Mouse (Mus musculus) hindbrain, embryonic 16.5 days (tissue): ENCODE data around the gene Olfr9. TPM values are rescaled to one million over a fixed set of nuclear protein-coding genes. Genes with fewer than 3 reads are reported as not detected.
"Not testable (repeated sequence)": the region's sequence is repeated elsewhere in the genome, so short reads cannot be mapped to it uniquely, and the experiment has no call there.

Experiments used
- ATAC-seq: fragments of 200-750 bp; cut with Nextera tagmentation; 2 replicates; pipeline ENCODE4 v1.8.0; 2017; ENCODE audit warnings: moderate TSS enrichment, moderate library complexity
- H3K27ac ChIP-seq: fragments of 300-500 bp; sonication (generic); 2 replicates; pipeline ENCODE4 v1.5.1; 2014; ENCODE audit warnings: low read depth, mild to moderate bottlenecking, control low read depth, low read length, moderate library complexity
- H3K27me3 ChIP-seq: fragments of 300-500 bp; sonication (generic); replicated peaks from 2 replicates; pipeline ENCODE4 v1.6.1; 2014; ENCODE audit warnings: low read length; ENCODE audit not compliant: control insufficient read depth, insufficient read depth
- H3K36me3 ChIP-seq: fragments of 300-500 bp; sonication (generic); 2 replicates; pipeline ENCODE4 v1.6.1; 2014; ENCODE audit warnings: mild to moderate bottlenecking, low read length, moderate library complexity, mixed read lengths; ENCODE audit not compliant: control insufficient read depth, insufficient read depth
- H3K4me1 ChIP-seq: fragments of 300-500 bp; sonication (generic); 2 replicates; pipeline ENCODE4 v1.6.1; 2014; ENCODE audit warnings: low read depth, low read length; ENCODE audit not compliant: control insufficient read depth, insufficient read depth
- H3K4me2 ChIP-seq: fragments of 300-500 bp; sonication (generic); 2 replicates; pipeline ENCODE4 v1.6.1; 2014; ENCODE audit warnings: mild to moderate bottlenecking, low read length, control low read depth, moderate library complexity
- H3K4me3 ChIP-seq: fragments of 300-500 bp; sonication (generic); 2 replicates; pipeline ENCODE4 v1.5.1; 2014; ENCODE audit warnings: mild to moderate bottlenecking, low read length, control low read depth, moderate library complexity
- H3K9ac ChIP-seq: fragments of 300-500 bp; sonication (generic); 2 replicates; pipeline ENCODE4 v1.6.1; 2014; ENCODE audit warnings: low read depth, mild to moderate bottlenecking, control low read depth, low read length, moderate library complexity
- H3K9me3 ChIP-seq: fragments of 300-500 bp; sonication (generic); 2 replicates; pipeline ENCODE4 v1.6.1; 2014; ENCODE audit warnings: mild to moderate bottlenecking, low read length, moderate library complexity; ENCODE audit not compliant: control insufficient read depth
- WGBS: fragments of 180-500 bp; shearing (Covaris S2); extraction: QIAGEN DNeasy Blood & Tissue Kit; methylation state at CpG from one replicate; pipeline ENCODE4 v1.1.7; 2014; 5-methylcytosine and 5-hydroxymethylcytosine counted together
- polyA plus RNA-seq: library from polyadenylated mRNA; unstranded; fragments of >200 nt; fragmentation: Nextera tagmentation; extraction: Ambion mirVana; gene quantifications from 2 replicates; pipeline ENCODE4 v1.2.1, GENCODE M21; 2015

Olfr9 gene
- polyA plus RNA-seq, 1 experiment from 2014 or later = not detected

- Histone ChIP-seq H3K27me3 (no peaks in the 10 kb centered on the region), H3K36me3 (no peaks in the 10 kb centered on the region), H3K4me1 (no peaks in the 10 kb centered on the region), H3K9me3 (no peaks in the 10 kb centered on the region), H3K4me2 (no peak overlapping the region), H3K27ac (no peak overlapping the region), H3K9ac (no peak overlapping the region), H3K4me3 (no peak overlapping the region)
- WGBS = 87% methylated on average over 6 of the region's 6 CpGs
- no peak for ATAC-seq
Observed at GRCm38 (mm10) chr10:128965871-128966270, 23.4 kb upstream of the Olfr9 start.

- H3K4me3 ChIP-seq = no peak overlapping the region
- H3K4me1 ChIP-seq = no peaks in the 10 kb centered on the region
- WGBS = 41% methylated on average over 1 of the region's 1 CpGs
- H3K27ac ChIP-seq = no peak overlapping the region
- no peak overlapping the region for H3K4me2 ChIP-seq
- H3K9me3 ChIP-seq = no peaks in the 10 kb centered on the region
- H3K36me3 ChIP-seq = no peaks in the 10 kb centered on the region
- no peaks in the 10 kb centered on the region for H3K27me3 ChIP-seq
- H3K9ac ChIP-seq = no peak overlapping the region
- no peak for ATAC-seq
Observed at GRCm38 (mm10) chr10:128968341-128968749, 20.9 kb upstream of the Olfr9 start.

GRCm38 (mm10) chr10:128970740-128971250, 18.4 kb upstream of the Olfr9 start:
- Histone ChIP-seq H3K27ac (no peak overlapping the region), H3K36me3 (no peaks in the 10 kb centered on the region), H3K4me1 (no peaks in the 10 kb centered on the region), H3K9me3 (no peaks in the 10 kb centered on the region), H3K4me3 (no peak overlapping the region), H3K9ac (no peak overlapping the region), H3K27me3 (no peaks in the 10 kb centered on the region), H3K4me2 (no peak overlapping the region)
- ATAC-seq = no peak
- WGBS = 58% methylated on average over 1 of the region's 1 CpGs

GRCm38 (mm10) chr10:128972841-128973240, 16.4 kb upstream of the Olfr9 start:
- Histone ChIP-seq H3K9ac (no peak overlapping the region), H3K9me3 (no peaks in the 10 kb centered on the region), H3K36me3 (no peaks in the 10 kb centered on the region), H3K27ac (no peak overlapping the region), H3K27me3 (no peaks in the 10 kb centered on the region), H3K4me2 (no peak overlapping the region), H3K4me1 (no peaks in the 10 kb centered on the region), H3K4me3 (no peak overlapping the region)
- WGBS = 71% methylated on average over 4 of the region's 4 CpGs
- no peak for ATAC-seq

GRCm38 (mm10) chr10:128976395-128976794, 12.8 kb upstream of the Olfr9 start:
- 66% methylated on average over 3 of the region's 3 CpGs for WGBS
- Histone ChIP-seq H3K4me1 (no peaks in the 10 kb centered on the region), H3K27me3 (no peaks in the 10 kb centered on the region)

GRCm38 (mm10) chr10:128977522-128978114, 11.6 kb upstream of the Olfr9 start:
- H3K9ac ChIP-seq = peak overlapping the region; percentile 50
- WGBS = 21% methylated on average over 9 of the region's 9 CpGs
- H3K4me2 ChIP-seq = no peak overlapping the region
- H3K36me3 ChIP-seq = no peaks in the 10 kb centered on the region
- no peaks in the 10 kb centered on the region for H3K27me3 ChIP-seq
- ATAC-seq = peak; percentile 87
- H3K27ac ChIP-seq = no peak overlapping the region
- H3K4me1 ChIP-seq = no peaks in the 10 kb centered on the region
- no peak overlapping the region for H3K4me3 ChIP-seq
- no peaks in the 10 kb centered on the region for H3K9me3 ChIP-seq

More at GRCm38 (mm10) chr10:128976395-128976794, 12.8 kb upstream of the Olfr9 start:
- no peaks in the 10 kb centered on the region for H3K36me3 ChIP-seq
- no peak overlapping the region for H3K27ac ChIP-seq
- H3K4me2 ChIP-seq = no peak overlapping the region
- ATAC-seq = no peak
- H3K4me3 ChIP-seq = no peak overlapping the region
- no peak overlapping the region for H3K9ac ChIP-seq
- no peaks in the 10 kb centered on the region for H3K9me3 ChIP-seq

- Histone ChIP-seq H3K27me3 (no peaks in the 10 kb centered on the region), H3K4me1 (no peaks in the 10 kb centered on the region), H3K27ac (no peak overlapping the region), H3K9me3 (no peaks in the 10 kb centered on the region), H3K4me2 (no peak overlapping the region), H3K4me3 (no peak overlapping the region), H3K9ac (no peak overlapping the region), H3K36me3 (no peaks in the 10 kb centered on the region)
- 79% methylated on average over 3 of the region's 3 CpGs for WGBS
- no peak for ATAC-seq
Observed at GRCm38 (mm10) chr10:128980644-128981365, 8.4 kb upstream of the Olfr9 start.

- ATAC-seq = 0 out of 2 replicates have a peak, but pooled peaks have one; percentile 58
- not testable (repeated sequence) for H3K9ac ChIP-seq, H3K4me3 ChIP-seq, H3K4me2 ChIP-seq, H3K27me3 ChIP-seq, H3K27ac ChIP-seq, H3K36me3 ChIP-seq, H3K9me3 ChIP-seq, H3K4me1 ChIP-seq
- 69% methylated on average over 7 of the region's 10 CpGs for WGBS
Observed at GRCm38 (mm10) chr10:128990129-128990850, 1.1 kb downstream of the Olfr9 start.

- Histone ChIP-seq H3K4me3 (no peak overlapping the region), H3K9me3 (no peaks in the 10 kb centered on the region), H3K27me3 (no peaks in the 10 kb centered on the region), H3K4me1 (no peaks in the 10 kb centered on the region), H3K36me3 (no peaks in the 10 kb centered on the region), H3K4me2 (no peak overlapping the region), H3K27ac (no peak overlapping the region), H3K9ac (no peak overlapping the region)
- no peak for ATAC-seq
Observed at GRCm38 (mm10) chr10:128990994-128991393, 1.8 kb downstream of the Olfr9 start.
